Mouse (Mus musculus) adrenal gland, adult 2 months (tissue): Measurements from ENCODE around the gene Pdzrn3. TPM values are rescaled to one million over a fixed set of nuclear protein-coding genes. Genes with fewer than 3 reads are reported as not detected.
A peak's percentile ranks its signal among the peaks of the same experiment; 100 is the strongest.

Experiments used
- DNase-seq: peaks from one replicate; pipeline ENCODE4 v3.0.0; 2021
- polyA plus RNA-seq: library from polyadenylated mRNA; depleted of rRNA; stranded (reverse); fragments of >200 nt; gene quantifications from 2 replicates; pipeline ENCODE4 v1.2.3, GENCODE M21; 2012
- total RNA-seq, 2 experiments: library from RNA; stranded (reverse); gene quantifications; 2 replicates each; pipeline ENCODE4 v1.2.3; 2021

The Pdzrn3 gene
- total and polyA plus RNA-seq, 3 experiments, result 20.4 to 31.9 (median 23.3) TPM

GRCm38 (mm10) chr6:101327196-101327595 is 50.5 kb downstream of the Pdzrn3 start:
- DNase-seq, result no peak

GRCm38 (mm10) chr6:101325842-101326639 is 51.7 kb downstream of the Pdzrn3 start:
- no peak for DNase-seq

GRCm38 (mm10) chr6:101322580-101322979 is 55.1 kb downstream of the Pdzrn3 start:
- DNase-seq, result no peak

GRCm38 (mm10) chr6:101320386-101320785 is 57.3 kb downstream of the Pdzrn3 start:
- DNase-seq, result peak; percentile 31

GRCm38 (mm10) chr6:101319374-101319967 is 58.2 kb downstream of the Pdzrn3 start:
- DNase-seq, result no peak

GRCm38 (mm10) chr6:101318530-101318929 is 59.2 kb downstream of the Pdzrn3 start:
- no peak for DNase-seq

GRCm38 (mm10) chr6:101311446-101311845 is 66.3 kb downstream of the Pdzrn3 start:
- no peak for DNase-seq

GRCm38 (mm10) chr6:101310491-101310890 is 67.2 kb downstream of the Pdzrn3 start:
- DNase-seq, result no peak

- DNase-seq, result no peak
Observed at GRCm38 (mm10) chr6:101307964-101308531, 69.6 kb downstream of the Pdzrn3 start.

- no peak for DNase-seq
Observed at GRCm38 (mm10) chr6:101306834-101307233, 70.9 kb downstream of the Pdzrn3 start.

GRCm38 (mm10) chr6:101305543-101305942 is 72.2 kb downstream of the Pdzrn3 start:
- no peak for DNase-seq

- DNase-seq, result no peak
Observed at GRCm38 (mm10) chr6:101303959-101304738, 73.5 kb downstream of the Pdzrn3 start.

GRCm38 (mm10) chr6:101303501-101303900 is 74.2 kb downstream of the Pdzrn3 start:
- no peak for DNase-seq

GRCm38 (mm10) chr6:101301154-101301553 is 76.5 kb downstream of the Pdzrn3 start:
- no peak for DNase-seq

- no peak for DNase-seq
Observed at GRCm38 (mm10) chr6:101299434-101299833, 78.3 kb downstream of the Pdzrn3 start.

GRCm38 (mm10) chr6:101297563-101298520 is 79.9 kb downstream of the Pdzrn3 start:
- DNase-seq, result no peak

GRCm38 (mm10) chr6:101296997-101297396 is 80.7 kb downstream of the Pdzrn3 start:
- no peak for DNase-seq

GRCm38 (mm10) chr6:101296280-101296679 is 81.4 kb downstream of the Pdzrn3 start:
- DNase-seq, result no peak

- no peak for DNase-seq
Observed at GRCm38 (mm10) chr6:101293036-101293572, 84.6 kb downstream of the Pdzrn3 start.

GRCm38 (mm10) chr6:101291944-101292343 is 85.8 kb downstream of the Pdzrn3 start:
- no peak for DNase-seq

- DNase-seq, result no peak
Observed at GRCm38 (mm10) chr6:101290160-101290559, 87.5 kb downstream of the Pdzrn3 start.
